Mouse (Mus musculus) testis, postnatal 14 days (tissue): ENCODE measurements around the gene Cfap54.

Experiments used
- DNase-seq: peaks from one replicate; pipeline ENCODE4 v3.0.0; 2021; ENCODE audit warnings: low spot score

Gene Cfap54

DNA sequence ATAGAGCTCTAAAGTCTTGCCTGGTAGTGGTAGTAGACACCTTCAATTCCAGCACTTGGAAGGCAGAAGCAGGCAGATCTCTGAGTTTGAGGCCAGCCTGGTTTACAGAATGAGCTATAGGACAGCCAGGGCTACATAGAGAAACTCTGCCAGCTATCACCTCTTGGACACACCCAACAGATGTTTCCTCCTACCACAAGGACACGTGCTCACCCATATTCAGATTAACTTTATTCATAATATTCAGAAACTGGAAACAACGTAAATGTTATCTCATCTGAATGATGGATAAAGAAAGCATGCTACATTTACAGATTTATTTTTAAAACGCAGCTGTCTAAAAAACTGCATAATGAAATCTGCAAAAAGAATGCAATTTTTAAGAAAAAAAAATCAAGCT is 351.1 kb downstream of the Cfap54 start:
- no peak for DNase-seq

DNA sequence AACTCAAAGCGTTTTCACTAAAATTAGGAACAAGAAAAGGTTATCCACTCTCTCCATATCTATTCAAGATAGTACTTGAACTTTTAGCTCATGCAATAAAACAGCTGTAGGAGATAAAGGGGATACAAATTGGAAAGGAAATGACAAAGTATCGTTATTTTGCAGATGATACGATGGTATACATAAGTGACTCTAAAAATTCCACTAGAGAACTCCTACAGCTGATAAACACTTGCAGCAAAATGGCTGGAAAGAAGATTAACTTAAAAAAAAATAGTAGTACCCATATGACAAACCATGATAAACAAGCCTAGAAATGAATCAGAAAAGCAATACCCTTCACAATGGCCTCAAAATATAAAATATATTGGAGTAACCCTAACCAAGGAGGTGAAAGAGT is 352.7 kb downstream of the Cfap54 start:
- DNase-seq, result no peak
